Mouse (Mus musculus) retina, adult 2 months (tissue): Measurements from ENCODE around the gene Smyd4.

Experiments used
- DNase-seq: peaks from one replicate; pipeline ENCODE4 v3.0.0-alpha.2; 2012; ENCODE audit warnings: low read depth, low spot score

The Smyd4 gene

GRCm38 (mm10) chr11:75420037-75420436, 71.8 kb downstream of the Smyd4 start:
- DNase-seq: no peak

- DNase-seq: no peak
Measured at GRCm38 (mm10) chr11:75420810-75421374, 72.7 kb downstream of the Smyd4 start.

GRCm38 (mm10) chr11:75421375-75422012, 73.3 kb downstream of the Smyd4 start:
- no peak for DNase-seq

- no peak for DNase-seq
Measured at GRCm38 (mm10) chr11:75422013-75422792, 74.0 kb downstream of the Smyd4 start, which contains the start of gene Serpinf1. Serpinf1 (minus strand) TSS chr11:75422701.

GRCm38 (mm10) chr11:75423091-75423490, 74.9 kb downstream of the Smyd4 start:
- no peak for DNase-seq

GRCm38 (mm10) chr11:75424033-75424432, 75.8 kb downstream of the Smyd4 start:
- DNase-seq: no peak

GRCm38 (mm10) chr11:75424459-75424858, 76.2 kb downstream of the Smyd4 start:
- DNase-seq: no peak

GRCm38 (mm10) chr11:75429019-75429705, 80.9 kb downstream of the Smyd4 start:
- DNase-seq: no peak

GRCm38 (mm10) chr11:75431307-75431706, 83.1 kb downstream of the Smyd4 start:
- no peak for DNase-seq

GRCm38 (mm10) chr11:75434138-75434537, 85.9 kb downstream of the Smyd4 start:
- no peak for DNase-seq

- DNase-seq: no peak
Measured at GRCm38 (mm10) chr11:75438194-75438593, 90.0 kb downstream of the Smyd4 start.

- DNase-seq: no peak
Measured at GRCm38 (mm10) chr11:75438804-75439203, 90.6 kb downstream of the Smyd4 start.

- no peak for DNase-seq
Measured at GRCm38 (mm10) chr11:75439363-75439762, 91.1 kb downstream of the Smyd4 start, which contains the start of gene Serpinf2. Serpinf2 (minus strand) TSS chr11:75439591.

- DNase-seq: no peak
Measured at GRCm38 (mm10) chr11:75439951-75440350, 91.7 kb downstream of the Smyd4 start.

- DNase-seq: no peak
Measured at GRCm38 (mm10) chr11:75441034-75441433, 92.8 kb downstream of the Smyd4 start.

GRCm38 (mm10) chr11:75441601-75442000, 93.4 kb downstream of the Smyd4 start:
- DNase-seq: no peak

- DNase-seq: no peak
Measured at GRCm38 (mm10) chr11:75443711-75444110, 95.5 kb downstream of the Smyd4 start.

GRCm38 (mm10) chr11:75448575-75448974, 100.3 kb downstream of the Smyd4 start:
- no peak for DNase-seq

- DNase-seq: no peak
Measured at GRCm38 (mm10) chr11:75449695-75450094, 101.5 kb downstream of the Smyd4 start.

- no peak for DNase-seq
Measured at GRCm38 (mm10) chr11:75450304-75450908, 102.2 kb downstream of the Smyd4 start.

- DNase-seq: no peak
Measured at GRCm38 (mm10) chr11:75450936-75451335, 102.7 kb downstream of the Smyd4 start.

- no peak for DNase-seq
Measured at GRCm38 (mm10) chr11:75452081-75452480, 103.8 kb downstream of the Smyd4 start.
